Mouse (Mus musculus) gastrocnemius, postnatal 25 days (tissue): ENCODE results near the gene Plau. TPM values are rescaled to one million over a fixed set of nuclear protein-coding genes. Genes with fewer than 3 reads are reported as not detected.

ENCODE experiments used
- total RNA-seq, 2 experiments: library from RNA; stranded (reverse); gene quantifications; 1 replicate in 1 of 2; 2 replicates in 1 of 2; pipeline ENCODE4 v1.2.3; 2021

Gene Plau
- total RNA-seq, 2 experiments from 2014 or later = 19.1 to 19.6 TPM

Other genes starting within 250 kb of the Plau start
- gene Usp54, start 195.6 kb upstream of the Plau start, total RNA-seq = 1 to 10 TPM; 3.8 to 5.1 TPM
- 1,000 to 10,000 TPM; 2,514 to 2,966 TPM for gene Myoz1, start 180.1 kb upstream of the Plau start, total RNA-seq
- gene Synpo2l, start 168.3 kb upstream of the Plau start, total RNA-seq = 100 to 1,000 TPM; 135 to 192 TPM
- gene Sec24c, start 162.4 kb upstream of the Plau start, total RNA-seq = 10 to 100 TPM; 65.0 to 68.8 TPM
- gene Fut11, start 141.7 kb upstream of the Plau start, total RNA-seq = 1 to 10 TPM; 2.7 to 4.0 TPM
- 100 to 1,000 TPM; 110 to 119 TPM for gene Chchd1, start 133.7 kb upstream of the Plau start, total RNA-seq
- 10 to 100 TPM; 33.0 to 33.6 TPM for gene Zswim8, start 129.1 kb upstream of the Plau start, total RNA-seq
- 1 to 10 TPM; 6.0 to 6.6 TPM for gene Ndst2, start 102.1 kb upstream of the Plau start, total RNA-seq
- gene Camk2g, start 42.6 kb upstream of the Plau start, total RNA-seq = 100 to 1,000 TPM; 149 to 190 TPM
- 10 to 100 TPM; 78.4 to 94.0 TPM for gene Vcl, start 92.7 kb downstream of the Plau start, total RNA-seq
- 10 to 100 TPM; 32.5 to 34.9 TPM for gene Ap3m1, start 215.8 kb downstream of the Plau start, total RNA-seq
- 100 to 1,000 TPM in 1 of 2 experiments, 10 to 100 TPM in 1; 96.4 to 109 TPM for gene Adk, start 215.9 kb downstream of the Plau start, total RNA-seq